Mouse (Mus musculus): ENCODE data around the gene Cd151.

The Cd151 gene

DNA sequence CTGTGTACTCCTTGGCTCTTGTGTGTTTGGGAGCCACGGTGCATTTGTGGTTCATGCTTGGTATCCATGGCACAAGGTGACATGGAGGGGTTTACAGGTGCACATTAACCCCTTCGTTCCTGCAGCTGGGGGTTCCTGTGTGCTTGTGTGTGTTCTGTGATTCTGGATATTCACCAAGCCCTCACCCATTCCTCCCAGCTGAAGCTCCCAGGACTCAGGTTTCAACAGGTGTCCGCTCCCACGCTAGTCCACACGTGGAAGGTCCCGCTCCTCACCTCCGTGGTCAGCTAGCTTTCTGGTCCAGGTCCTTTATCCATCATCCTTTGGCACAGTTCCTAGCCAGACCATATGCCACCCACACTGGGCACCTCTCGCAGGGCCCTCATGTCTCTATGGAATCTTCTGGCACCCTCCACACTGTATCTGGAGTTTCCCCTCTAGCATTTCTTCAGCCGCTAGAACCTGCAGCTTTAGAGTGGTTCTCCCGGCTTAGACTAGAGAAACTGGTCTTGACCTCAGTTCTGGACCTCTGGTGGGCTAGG is 514 bp upstream of the Cd151 start:
- in situ Hi-C loops (cut with MboI; ENCODE audit: low pct_unique_long_range_greater_than_20kb in 1 of 2, low sequenced_read_pairs in 2 of 2, unreplicated experiment in 1 of 2) = loop anchor here in 1 of 2 experiments (25.0 kb wide), 1 partner anchor 1529 kb away; the partner anchor contains the start of gene Utf1

DNA sequence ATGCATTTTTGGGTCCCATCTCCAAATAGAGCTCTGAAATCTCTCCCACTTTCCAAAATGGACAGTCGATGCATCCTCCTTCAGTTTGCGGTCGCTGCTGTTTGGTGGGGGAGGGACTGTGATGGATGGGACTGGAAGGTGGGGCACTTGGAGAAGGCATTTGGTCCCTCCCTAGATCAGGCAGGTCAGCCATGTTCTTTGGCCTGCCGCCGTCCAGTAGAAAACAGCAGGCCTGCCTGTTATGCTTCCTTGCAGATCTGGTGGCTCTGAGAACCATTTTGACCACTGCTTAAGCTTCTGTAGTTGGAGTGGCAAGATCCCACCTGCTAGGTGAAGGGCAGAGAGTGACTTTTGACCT is 951 bp downstream of the Cd151 start:
- in situ Hi-C loops (cut with MboI; ENCODE audit: low pct_unique_long_range_greater_than_20kb in 1 of 2, low sequenced_read_pairs in 2 of 2, unreplicated experiment in 1 of 2) = loop anchor here in 1 of 2 experiments (25.0 kb wide), 1 partner anchor 1531 kb away; the partner anchor contains the start of gene Utf1

DNA sequence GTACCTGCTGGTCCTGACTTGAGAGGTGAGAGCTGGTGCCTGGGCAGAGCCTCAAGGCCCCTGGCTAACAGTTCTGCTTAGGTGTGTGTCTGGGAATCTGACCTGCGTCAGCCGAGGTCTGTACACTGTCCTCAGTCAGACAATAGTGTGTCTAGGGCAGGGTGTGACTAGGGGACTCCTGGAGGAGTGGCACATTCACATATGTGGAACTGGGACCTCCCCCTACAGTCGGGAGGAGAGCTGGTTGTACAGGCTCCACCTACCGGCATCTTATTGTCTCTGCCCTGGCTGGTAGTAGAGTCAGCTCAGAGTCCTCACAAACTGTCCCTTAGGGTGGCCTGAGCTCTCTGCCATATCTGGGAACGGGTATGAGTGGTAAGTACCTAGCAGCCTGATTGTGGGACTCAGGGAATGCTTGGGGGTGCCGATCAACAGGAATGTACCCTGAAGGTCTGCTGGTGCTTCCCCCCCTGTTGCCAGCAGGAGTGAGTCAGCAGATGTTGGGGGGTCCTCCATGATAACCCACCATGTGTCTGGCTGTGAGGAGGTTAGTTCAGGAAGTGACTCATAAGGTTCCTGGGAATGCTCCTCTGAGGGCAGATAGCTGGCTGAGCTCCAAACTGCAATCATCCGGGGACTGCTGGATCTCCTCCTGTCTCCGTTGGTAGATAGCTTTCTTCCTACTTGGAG is 1.5 kb downstream of the Cd151 start:
- in situ Hi-C loops (cut with MboI; ENCODE audit: low pct_unique_long_range_greater_than_20kb in 1 of 2, low sequenced_read_pairs in 2 of 2, unreplicated experiment in 1 of 2) = loop anchor here in 1 of 2 experiments (25.0 kb wide), 1 partner anchor 1531 kb away; the partner anchor contains the start of gene Utf1

DNA sequence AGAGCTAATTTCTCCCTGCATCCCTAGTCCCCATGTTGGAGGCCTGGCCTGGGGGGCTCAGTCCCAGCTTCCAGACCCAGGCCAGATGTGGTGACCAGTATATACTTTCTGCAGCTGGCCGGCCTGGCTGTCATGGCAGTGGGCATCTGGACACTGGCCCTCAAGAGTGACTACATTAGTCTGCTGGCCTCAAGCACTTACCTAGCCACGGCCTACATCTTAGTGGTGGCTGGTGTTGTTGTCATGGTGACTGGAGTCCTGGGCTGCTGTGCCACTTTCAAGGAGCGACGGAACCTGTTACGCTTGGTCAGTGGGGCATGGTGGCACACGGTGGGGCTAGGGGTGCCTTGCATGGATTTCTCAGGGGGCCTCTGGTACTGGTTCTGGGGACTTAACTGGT is 2.2 kb downstream of the Cd151 start:
- in situ Hi-C loops (cut with MboI; ENCODE audit: low pct_unique_long_range_greater_than_20kb in 1 of 2, low sequenced_read_pairs in 2 of 2, unreplicated experiment in 1 of 2) = loop anchor here in 1 of 2 experiments (25.0 kb wide), 1 partner anchor 1532 kb away; the partner anchor contains the start of gene Utf1

DNA sequence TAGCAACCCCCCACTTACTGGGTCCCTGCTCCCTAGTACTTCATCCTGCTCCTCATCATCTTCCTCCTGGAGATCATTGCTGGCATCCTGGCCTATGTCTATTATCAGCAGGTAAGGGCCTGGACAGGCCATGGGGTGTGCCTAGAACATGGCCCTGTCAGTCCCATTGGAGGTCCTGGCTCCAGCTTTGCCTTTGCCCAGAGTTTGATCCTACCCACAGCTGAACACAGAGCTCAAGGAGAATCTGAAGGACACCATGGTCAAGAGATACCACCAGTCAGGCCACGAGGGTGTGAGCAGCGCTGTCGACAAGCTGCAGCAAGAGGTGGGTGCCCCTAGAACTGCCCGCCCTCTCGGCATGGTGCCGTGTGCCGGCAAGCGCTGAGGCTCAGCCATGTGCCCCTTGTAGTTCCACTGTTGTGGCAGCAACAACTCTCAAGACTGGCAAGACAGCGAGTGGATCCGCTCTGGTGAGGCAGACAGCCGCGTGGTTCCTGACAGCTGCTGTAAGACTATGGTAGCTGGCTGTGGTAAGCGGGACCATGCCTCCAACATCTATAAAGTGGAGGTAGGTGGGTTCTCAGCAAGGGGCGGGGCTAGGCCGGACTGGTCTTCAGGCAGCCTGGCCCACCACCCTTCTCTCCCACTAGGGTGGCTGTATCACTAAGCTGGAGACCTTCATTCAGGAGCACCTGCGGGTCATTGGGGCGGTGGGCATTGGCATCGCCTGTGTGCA is 2.9 kb downstream of the Cd151 start:
- in situ Hi-C loops (cut with MboI; ENCODE audit: low pct_unique_long_range_greater_than_20kb in 1 of 2, low sequenced_read_pairs in 2 of 2, unreplicated experiment in 1 of 2) = loop anchor here in 1 of 2 experiments (25.0 kb wide), 1 partner anchor 1533 kb away; the partner anchor contains the start of gene Utf1

DNA sequence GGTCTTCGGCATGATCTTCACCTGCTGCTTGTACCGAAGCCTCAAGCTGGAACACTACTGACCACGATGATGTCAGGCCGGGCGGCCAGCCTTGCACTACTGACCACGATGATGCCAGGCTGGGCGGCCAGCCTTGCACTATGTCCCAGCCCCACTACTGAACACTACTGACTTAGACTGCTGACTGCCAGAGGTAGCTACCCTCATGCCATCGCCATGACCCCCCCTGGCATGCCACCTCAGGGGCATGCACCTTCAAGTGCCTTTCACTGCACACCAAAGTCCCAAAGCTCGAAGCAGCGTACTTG is 3.4 kb downstream of the Cd151 start:
- in situ Hi-C loops (cut with MboI; ENCODE audit: low pct_unique_long_range_greater_than_20kb in 1 of 2, low sequenced_read_pairs in 2 of 2, unreplicated experiment in 1 of 2) = loop anchor here in 1 of 2 experiments (25.0 kb wide), 1 partner anchor 1533 kb away; the partner anchor contains the start of gene Utf1

DNA sequence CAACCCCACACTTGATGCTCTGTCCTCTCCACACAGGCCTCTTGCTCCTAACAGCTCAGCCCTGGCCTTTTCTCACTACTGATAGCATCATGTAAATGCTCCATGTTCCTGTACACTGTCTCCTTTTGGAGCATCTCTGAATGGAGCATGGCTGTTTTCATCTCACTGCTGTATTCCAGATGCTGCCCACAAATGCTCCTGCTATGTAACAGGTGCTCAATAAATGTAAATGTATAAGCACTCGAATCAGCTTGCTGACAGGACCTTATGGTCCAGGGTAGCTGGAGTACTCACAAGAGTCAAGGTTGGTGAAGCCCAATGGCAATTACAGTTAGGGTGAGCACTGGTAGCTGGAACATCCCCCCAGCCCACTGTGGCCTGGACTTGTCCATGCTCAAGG is 4.0 kb downstream of the Cd151 start:
- in situ Hi-C loops (cut with MboI; ENCODE audit: low pct_unique_long_range_greater_than_20kb in 1 of 2, low sequenced_read_pairs in 2 of 2, unreplicated experiment in 1 of 2) = loop anchor here in 1 of 2 experiments (25.0 kb wide), 1 partner anchor 1534 kb away; the partner anchor contains the start of gene Utf1

DNA sequence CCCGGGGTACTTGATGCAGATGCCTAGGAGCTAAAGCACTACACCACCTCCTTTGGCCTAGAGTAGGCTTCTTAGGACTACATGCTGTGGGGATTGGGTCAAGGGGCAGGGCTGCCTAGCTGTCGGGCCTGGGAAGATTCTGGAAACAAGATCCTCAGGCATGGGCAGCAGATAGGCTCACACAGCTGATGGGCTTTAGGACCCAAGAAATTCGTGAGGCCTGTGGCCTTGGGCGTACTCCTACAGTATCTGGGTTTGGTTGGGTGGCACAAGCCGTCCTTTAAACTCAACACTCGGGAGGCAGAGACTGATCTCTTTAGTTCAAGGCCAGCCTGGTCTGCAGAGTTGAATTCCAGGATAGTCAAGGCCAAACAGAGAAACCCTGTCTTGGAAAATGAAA is 5.0 kb downstream of the Cd151 start:
- in situ Hi-C loops (cut with MboI; ENCODE audit: low pct_unique_long_range_greater_than_20kb in 1 of 2, low sequenced_read_pairs in 2 of 2, unreplicated experiment in 1 of 2) = loop anchor here in 1 of 2 experiments (25.0 kb wide), 1 partner anchor 1535 kb away; the partner anchor contains the start of gene Utf1

DNA sequence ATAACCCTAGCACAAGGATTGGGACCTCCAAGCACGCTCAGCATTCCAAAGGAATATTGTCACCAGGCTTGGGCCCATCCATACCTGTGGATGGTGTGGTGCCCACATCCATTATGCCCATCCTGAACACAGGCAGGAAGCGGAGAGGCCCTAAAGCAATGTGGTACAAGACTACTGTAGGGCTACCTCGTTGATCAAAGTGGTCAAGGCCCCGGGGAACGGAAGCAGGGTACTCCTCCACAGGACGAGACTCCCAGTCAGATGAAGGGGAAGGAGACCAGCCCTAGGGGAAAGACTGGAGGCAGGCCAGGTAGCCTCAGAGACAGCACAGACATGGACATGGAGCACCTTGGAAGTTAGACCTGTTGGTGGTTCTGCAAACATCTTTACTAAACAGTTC is 5.6 kb downstream of the Cd151 start:
- in situ Hi-C loops (cut with MboI; ENCODE audit: low pct_unique_long_range_greater_than_20kb in 1 of 2, low sequenced_read_pairs in 2 of 2, unreplicated experiment in 1 of 2) = loop anchor here in 1 of 2 experiments (25.0 kb wide), 1 partner anchor 1535 kb away; the partner anchor contains the start of gene Utf1

DNA sequence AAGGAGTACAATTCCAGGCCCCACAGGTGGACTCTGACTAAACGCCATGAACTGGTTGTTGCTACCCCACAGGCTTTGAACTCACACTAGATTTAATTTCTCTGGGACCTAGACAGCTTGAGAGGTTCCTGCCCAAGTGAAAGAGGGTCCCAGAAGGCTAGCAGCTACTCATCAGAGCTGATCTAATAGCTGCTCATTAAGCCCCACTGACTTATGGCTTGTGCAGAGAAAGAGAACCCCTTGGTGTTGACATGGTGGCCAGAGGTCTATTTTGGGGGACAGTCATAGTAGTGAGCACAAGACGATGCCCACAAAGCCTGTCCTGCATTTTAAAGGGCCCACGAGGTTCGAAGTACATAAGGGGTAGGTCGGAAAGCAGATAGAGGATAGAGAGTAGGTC is 7.0 kb downstream of the Cd151 start:
- in situ Hi-C loops (cut with MboI; ENCODE audit: low pct_unique_long_range_greater_than_20kb in 1 of 2, low sequenced_read_pairs in 2 of 2, unreplicated experiment in 1 of 2) = loop anchor here in 1 of 2 experiments (25.0 kb wide), 1 partner anchor 1537 kb away; the partner anchor contains the start of gene Utf1

DNA sequence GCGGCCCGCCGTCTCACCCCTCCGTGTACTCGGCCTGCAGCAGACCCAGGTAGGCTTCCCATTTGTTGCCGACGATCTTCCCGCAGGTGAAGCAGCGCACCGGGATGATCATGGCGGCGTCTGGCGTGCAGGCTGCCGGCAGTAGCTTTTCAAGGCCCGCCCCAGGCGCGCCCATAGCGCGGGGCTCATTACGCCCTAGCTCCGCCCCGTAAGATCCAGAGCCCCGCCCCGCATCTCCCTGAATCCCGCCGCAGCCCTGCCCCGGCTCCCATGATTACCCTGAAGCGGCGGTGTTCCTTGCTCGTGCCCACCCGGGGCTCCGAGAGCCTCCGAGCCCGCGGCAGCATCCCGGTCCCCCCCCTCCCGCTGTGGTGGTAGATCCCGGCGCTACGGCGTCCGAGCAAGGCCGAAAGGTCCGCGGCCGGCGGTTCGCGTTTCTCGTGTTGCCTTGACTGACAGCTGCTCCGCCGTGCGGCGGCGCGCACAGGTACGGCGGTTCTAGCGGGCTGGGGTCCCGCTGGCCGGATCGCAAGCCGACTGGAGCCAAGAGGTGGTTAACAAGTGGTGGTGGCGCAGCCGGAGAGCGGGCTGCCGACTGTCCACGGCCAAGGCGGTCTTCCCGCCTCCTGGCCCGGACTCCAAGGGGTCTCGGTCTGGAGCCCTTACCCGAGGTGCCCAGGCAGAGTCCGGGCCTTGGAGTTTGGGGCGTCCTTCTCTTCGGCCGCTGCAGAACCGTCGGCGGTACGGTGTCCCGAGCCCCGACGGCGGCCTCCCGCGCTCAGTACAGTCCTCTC is 8.0 kb downstream of the Cd151 start, which contains the start of the genes Polr2l and Tspan4:
Gene Polr2l (minus strand): TSS at position 122 of the 794 bp plus-strand sequence.
Gene Tspan4 (plus strand): TSS at position 230 of the 794 bp plus-strand sequence.
- in situ Hi-C loops (cut with MboI; ENCODE audit: low pct_unique_long_range_greater_than_20kb in 1 of 2, low sequenced_read_pairs in 2 of 2, unreplicated experiment in 1 of 2) = no loop called here

DNA sequence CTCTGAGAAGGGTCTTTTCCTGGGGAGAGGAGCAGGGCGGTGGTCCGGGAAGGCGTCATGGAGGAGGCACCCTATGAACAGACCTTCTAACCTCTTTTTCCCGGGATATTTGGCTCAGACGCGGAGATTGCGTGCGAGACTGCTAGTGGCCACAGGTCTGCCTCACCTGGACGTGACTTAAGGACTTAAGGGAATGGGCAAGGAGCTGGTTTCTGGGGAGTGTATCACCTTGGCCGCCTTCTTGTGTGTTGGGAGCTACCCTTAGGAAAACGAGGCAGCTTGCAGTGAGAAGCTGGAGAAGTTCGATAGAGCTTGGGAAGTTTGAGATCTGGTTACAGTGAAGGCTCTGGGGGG is 8.6 kb downstream of the Cd151 start:
- in situ Hi-C loops (cut with MboI; ENCODE audit: low pct_unique_long_range_greater_than_20kb in 1 of 2, low sequenced_read_pairs in 2 of 2, unreplicated experiment in 1 of 2) = no loop called here

DNA sequence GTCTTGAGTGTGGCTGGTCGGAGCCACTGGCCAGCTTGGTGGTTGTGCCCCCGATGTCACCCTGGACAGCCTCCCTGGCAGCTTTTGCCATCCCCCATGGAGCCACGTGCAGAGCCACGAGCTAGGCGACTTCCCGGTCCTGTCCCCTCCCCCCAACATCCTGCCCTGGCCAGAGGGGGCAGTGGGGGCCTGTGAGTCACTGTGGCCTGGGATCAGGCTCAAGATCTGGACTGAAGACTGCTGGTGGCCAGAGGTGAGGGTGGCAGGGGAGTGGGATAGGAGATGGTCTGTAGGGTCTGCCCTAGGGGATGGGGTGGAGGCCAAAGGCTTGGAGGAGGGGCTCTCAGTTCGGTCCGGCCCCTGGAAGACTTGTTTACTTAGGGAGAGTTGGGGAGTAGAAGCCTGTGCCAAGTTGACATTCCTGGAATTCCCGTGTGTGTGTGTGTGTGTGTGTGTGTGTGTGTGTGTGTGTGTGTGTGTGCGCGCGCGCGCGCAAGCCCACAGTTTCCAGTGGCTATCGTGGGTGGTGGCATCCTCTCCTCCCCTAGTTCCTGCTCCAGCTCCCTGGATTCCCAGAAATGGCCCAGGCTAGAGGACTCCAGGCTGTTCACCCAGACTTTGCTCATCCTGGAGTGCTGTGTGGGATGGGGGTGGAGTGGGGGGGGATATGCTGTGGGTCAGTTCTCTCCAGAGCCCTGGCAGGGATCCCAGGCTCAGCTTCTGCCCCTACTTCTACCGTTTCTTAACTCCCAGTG is 9.2 kb downstream of the Cd151 start:
- in situ Hi-C loops (cut with MboI; ENCODE audit: low pct_unique_long_range_greater_than_20kb in 1 of 2, low sequenced_read_pairs in 2 of 2, unreplicated experiment in 1 of 2) = no loop called here

DNA sequence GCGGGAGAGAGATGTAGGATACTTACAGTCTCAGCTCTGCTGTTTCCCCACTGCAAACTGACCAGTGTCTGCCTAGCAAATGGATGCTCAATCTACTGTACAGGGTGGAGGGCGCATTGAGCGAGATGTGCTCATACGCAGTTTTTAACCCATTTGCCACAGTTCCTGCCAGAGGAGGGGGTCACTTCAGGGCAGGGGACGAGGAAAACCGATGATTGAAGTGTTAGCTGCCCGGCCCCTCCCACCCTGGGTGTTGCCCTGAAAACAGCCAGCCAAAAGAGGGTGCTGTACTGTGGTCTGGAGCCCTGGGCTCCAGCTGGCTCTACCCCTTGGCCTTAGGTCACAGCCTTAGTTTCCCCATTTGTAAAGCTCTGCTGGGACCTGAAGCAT is 9.8 kb downstream of the Cd151 start:
- in situ Hi-C loops (cut with MboI; ENCODE audit: low pct_unique_long_range_greater_than_20kb in 1 of 2, low sequenced_read_pairs in 2 of 2, unreplicated experiment in 1 of 2) = no loop called here

DNA sequence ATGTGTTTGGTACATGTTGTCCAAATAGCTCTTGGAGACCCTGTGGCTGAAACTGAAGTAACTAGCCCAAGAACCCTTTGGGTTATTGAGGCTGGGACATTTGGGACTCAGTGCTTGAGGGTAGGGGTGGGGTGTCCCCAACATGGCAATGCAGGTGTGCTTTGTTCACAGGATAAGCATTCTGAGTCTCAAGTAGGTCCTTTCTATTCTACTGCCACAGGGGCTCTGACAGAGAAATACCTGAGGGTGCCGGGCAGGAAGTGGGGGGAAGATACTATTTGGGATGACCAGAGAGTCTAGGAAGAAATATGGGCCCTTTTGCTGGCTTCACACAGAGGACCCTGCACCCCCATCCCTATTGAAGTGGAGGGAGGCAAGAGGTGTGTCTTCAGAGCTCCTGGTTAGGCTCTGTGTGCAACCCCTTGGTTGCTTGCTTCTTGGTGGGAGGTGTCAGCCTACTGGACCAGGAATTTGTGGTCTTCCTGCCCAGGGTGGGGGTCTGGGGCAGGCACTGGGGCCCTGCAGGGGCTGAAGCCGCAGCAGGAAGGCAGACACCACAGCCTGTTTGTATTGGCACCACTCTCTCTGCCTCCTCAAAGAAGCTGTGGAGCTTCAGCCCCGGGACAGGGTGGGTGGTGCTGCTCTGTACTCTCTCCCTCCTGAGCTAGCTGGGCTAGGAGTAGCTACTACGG is 10.5 kb downstream of the Cd151 start:
- in situ Hi-C loops (cut with MboI; ENCODE audit: low pct_unique_long_range_greater_than_20kb in 1 of 2, low sequenced_read_pairs in 2 of 2, unreplicated experiment in 1 of 2) = no loop called here

DNA sequence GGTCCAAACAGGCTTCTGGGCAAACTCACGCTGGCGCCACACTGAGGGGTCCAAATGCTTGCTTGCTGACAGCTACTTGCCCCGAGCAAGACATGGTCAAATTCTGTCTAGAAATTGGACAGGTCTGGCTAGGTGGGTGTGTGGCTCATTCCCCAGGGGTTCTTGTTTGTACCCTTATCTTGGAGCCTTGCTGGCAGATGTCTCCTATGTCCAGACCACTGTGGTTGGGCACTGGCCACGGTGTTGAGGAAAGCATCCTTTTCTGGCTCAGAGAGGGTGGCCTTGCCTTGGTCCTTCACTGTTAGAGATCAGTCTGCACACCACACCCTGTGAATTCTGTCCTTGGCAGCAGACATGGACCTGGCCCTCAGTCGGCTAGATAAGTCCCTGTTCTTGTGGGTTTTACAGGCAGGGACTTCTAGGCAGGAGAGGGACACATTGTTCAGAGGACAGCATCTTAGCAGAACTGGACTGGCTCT is 11.1 kb downstream of the Cd151 start:
- in situ Hi-C loops (cut with MboI; ENCODE audit: low pct_unique_long_range_greater_than_20kb in 1 of 2, low sequenced_read_pairs in 2 of 2, unreplicated experiment in 1 of 2) = no loop called here

DNA sequence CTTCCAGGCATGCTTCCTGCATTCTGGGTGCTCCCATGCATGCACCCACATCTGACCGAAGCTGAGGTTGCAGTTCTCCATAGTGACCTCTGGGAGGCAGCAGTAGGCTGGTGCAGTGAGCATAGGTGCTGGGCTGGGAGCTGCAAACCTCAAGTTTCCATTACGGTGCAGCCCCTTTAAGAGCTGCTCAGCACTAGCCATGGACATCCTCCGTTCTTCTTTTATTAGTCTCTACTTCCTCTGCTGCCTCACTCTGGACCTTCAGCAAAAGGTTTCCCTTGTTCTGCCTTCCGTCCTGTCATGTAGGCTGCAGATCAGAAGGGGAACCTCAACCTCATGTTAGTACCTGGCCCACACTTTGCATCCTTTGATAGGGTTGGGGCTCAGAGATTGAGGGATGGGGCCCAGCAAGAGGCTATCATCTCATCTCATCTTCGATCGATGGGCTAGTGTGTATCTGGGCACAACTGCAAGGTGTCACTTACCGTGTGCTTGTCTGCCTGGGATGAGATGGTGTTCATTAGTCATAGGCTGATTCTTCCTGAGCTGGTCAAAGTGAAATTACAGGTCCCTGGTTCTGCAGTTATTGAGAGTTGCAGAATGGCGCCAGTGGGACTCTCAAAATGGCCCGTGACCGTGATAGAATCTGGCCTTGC is 13.8 kb downstream of the Cd151 start:
- in situ Hi-C loops (cut with MboI; ENCODE audit: low pct_unique_long_range_greater_than_20kb in 1 of 2, low sequenced_read_pairs in 2 of 2, unreplicated experiment in 1 of 2) = no loop called here
